Comparison of ENCODE assay signal across 9 mouse cellular contexts in the genomic region with DNA sequence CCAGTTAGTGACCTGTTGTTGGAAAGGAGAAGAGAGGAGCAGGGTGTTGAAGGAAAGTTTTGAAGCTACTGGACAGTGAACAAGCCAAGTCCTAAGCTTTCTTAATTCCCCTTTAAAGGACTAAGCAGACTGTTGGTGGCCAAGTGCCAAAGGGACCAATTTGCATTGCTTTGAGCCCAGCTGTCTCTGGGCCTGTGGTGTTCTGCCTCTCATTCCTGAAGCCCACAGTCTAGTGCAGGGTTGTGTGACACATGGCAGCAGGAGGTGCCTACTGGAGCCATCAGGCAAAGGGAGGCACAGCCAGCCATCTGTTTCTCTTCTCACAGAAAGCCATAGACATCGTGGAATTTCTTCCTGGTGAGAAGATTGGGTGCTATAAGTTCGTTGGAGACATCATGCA.
DNase-seq lines count a peak whose midpoint lies in the region; ATAC-seq lines count a peak whose summit lies in the region.
"Had no signal": no experiment of that assay in that cellular context is flagged by ENCODE, and none has a peak within 500 bp of the region (broad histone marks: within the 10 kb centered on the region; RNA-seq: fewer than 3 reads in every experiment).

No protein-coding gene starts in this region.

- no peaks in the 10 kb centered on the region for H3K27me3 ChIP-seq in embryonic facial prominence, embryonic 14.5 days (replicated peaks; ENCODE audit: control insufficient read depth, insufficient read depth, low read length)
- no peaks in the 10 kb centered on the region for H3K27me3 ChIP-seq in embryonic facial prominence, embryonic 10.5 days (replicated peaks; ENCODE audit: low read depth, poor library complexity, severe bottlenecking)
- H3K27me3 ChIP-seq in midbrain, embryonic 12.5 days = no peaks in the 10 kb centered on the region
- H3K27me3 ChIP-seq in midbrain, embryonic 11.5 days (ENCODE audit: control insufficient read depth, insufficient read depth, low read length) = no peaks in the 10 kb centered on the region
- no peaks in the 10 kb centered on the region for H3K27me3 ChIP-seq in heart, embryonic 10.5 days (ENCODE audit: insufficient read depth, poor library complexity, severe bottlenecking)

- DNase-seq in embryonic facial prominence, embryonic 14.5 days (ENCODE audit: low spot score) = peak; percentile 78
- DNase-seq in embryonic facial prominence, embryonic 10.5 days (ENCODE audit: low spot score) = no peak
- no peak for DNase-seq in midbrain, embryonic 11.5 days (ENCODE audit: low spot score, missing footprints)
- peak; percentile 48 to 73 for DNase-seq in layer of hippocampus, postnatal 14 days (ENCODE audit: low spot score in 2 of 2)
- peak; percentile 50 for DNase-seq in right cerebral cortex, postnatal 14 days
- DNase-seq in heart, embryonic 10.5 days (ENCODE audit: low spot score) = no peak
- DNase-seq in c-Kit-positive CD71-positive TER-119-positive erythroid progenitor cells, embryonic 14.5 days (ENCODE audit: low spot score) = no peak
- DNase-seq: embryo, embryonic 11 days had no signal

- H3K4me1 ChIP-seq in embryonic facial prominence, embryonic 14.5 days (ENCODE audit: control insufficient read depth, insufficient read depth, low read length) = no peaks in the 10 kb centered on the region
- no peaks in the 10 kb centered on the region for H3K4me1 ChIP-seq in embryonic facial prominence, embryonic 10.5 days
- H3K4me1 ChIP-seq in midbrain, embryonic 12.5 days = no peaks in the 10 kb centered on the region
- no peaks in the 10 kb centered on the region for H3K4me1 ChIP-seq in midbrain, embryonic 11.5 days (ENCODE audit: control insufficient read depth, insufficient read depth, low read length)
- no peaks in the 10 kb centered on the region for H3K4me1 ChIP-seq in heart, embryonic 10.5 days

- H3K4me2 ChIP-seq in embryonic facial prominence, embryonic 14.5 days (ENCODE audit: low read depth, low read length) = no peak overlapping the region
- no peak overlapping the region for H3K4me2 ChIP-seq in midbrain, embryonic 12.5 days (replicated peaks)
- H3K4me2 ChIP-seq in midbrain, embryonic 11.5 days = no peak overlapping the region

- no peak overlapping the region for H3K9ac ChIP-seq in embryonic facial prominence, embryonic 14.5 days (ENCODE audit: low read depth, low read length)
- H3K9ac ChIP-seq in midbrain, embryonic 12.5 days (replicated peaks) = no peak overlapping the region
- no peak overlapping the region for H3K9ac ChIP-seq in midbrain, embryonic 11.5 days (ENCODE audit: low read length)

- H3K27ac ChIP-seq in embryonic facial prominence, embryonic 14.5 days (replicated peaks; ENCODE audit: low read depth, low read length) = no peak overlapping the region
- H3K27ac ChIP-seq in embryonic facial prominence, embryonic 10.5 days (replicated peaks) = no peak overlapping the region
- no peak overlapping the region for H3K27ac ChIP-seq in midbrain, embryonic 12.5 days (replicated peaks)
- no peak overlapping the region for H3K27ac ChIP-seq in midbrain, embryonic 11.5 days (ENCODE audit: low read depth, low read length)
- H3K27ac ChIP-seq in heart, embryonic 10.5 days = no peak overlapping the region

- H3K4me3 ChIP-seq in embryonic facial prominence, embryonic 14.5 days (ENCODE audit: low read depth, low read length) = no peak overlapping the region
- no peak overlapping the region for H3K4me3 ChIP-seq in embryonic facial prominence, embryonic 10.5 days
- no peak overlapping the region for H3K4me3 ChIP-seq in midbrain, embryonic 12.5 days
- H3K4me3 ChIP-seq in midbrain, embryonic 11.5 days (ENCODE audit: low read depth, low read length) = no peak overlapping the region
- H3K4me3 ChIP-seq in heart, embryonic 10.5 days = no peak overlapping the region

- no peaks in the 10 kb centered on the region for H3K36me3 ChIP-seq in embryonic facial prominence, embryonic 14.5 days (ENCODE audit: control insufficient read depth, insufficient read depth, low read length)
- H3K36me3 ChIP-seq in embryonic facial prominence, embryonic 10.5 days (replicated peaks) = no peaks in the 10 kb centered on the region
- H3K36me3 ChIP-seq in midbrain, embryonic 12.5 days = no peaks in the 10 kb centered on the region
- no peaks in the 10 kb centered on the region for H3K36me3 ChIP-seq in midbrain, embryonic 11.5 days (ENCODE audit: control insufficient read depth, insufficient read depth, low read length)
- no peaks in the 10 kb centered on the region for H3K36me3 ChIP-seq in heart, embryonic 10.5 days

- peak; percentile 73 for ATAC-seq in embryonic facial prominence, embryonic 14.5 days (ENCODE audit: low read depth)
- ATAC-seq in midbrain, embryonic 12.5 days (ENCODE audit: low FRiP score, low read depth) = 0 out of 2 replicates have a peak, but pooled peaks have one; percentile 39
- ATAC-seq in midbrain, embryonic 11.5 days (ENCODE audit: low FRiP score) = no peak

- WGBS in embryonic facial prominence, embryonic 14.5 days = 43% methylated on average over 2 of the region's 2 CpGs
- 54% methylated on average over 2 of the region's 2 CpGs for WGBS in embryonic facial prominence, embryonic 10.5 days
- 52% methylated on average over 2 of the region's 2 CpGs for WGBS in midbrain, embryonic 12.5 days
- 63% methylated on average over 2 of the region's 2 CpGs for WGBS in midbrain, embryonic 11.5 days
- WGBS in heart, embryonic 10.5 days = 37% methylated on average over 2 of the region's 2 CpGs

- no peaks in the 10 kb centered on the region for H3K9me3 ChIP-seq in embryonic facial prominence, embryonic 14.5 days (ENCODE audit: control insufficient read depth, low read length)
- no peaks in the 10 kb centered on the region for H3K9me3 ChIP-seq in embryonic facial prominence, embryonic 10.5 days
- no peaks in the 10 kb centered on the region for H3K9me3 ChIP-seq in midbrain, embryonic 12.5 days
- H3K9me3 ChIP-seq in midbrain, embryonic 11.5 days (ENCODE audit: control insufficient read depth, low read length) = no peaks in the 10 kb centered on the region
- no peaks in the 10 kb centered on the region for H3K9me3 ChIP-seq in heart, embryonic 10.5 days

Comparison
In these comparisons a context has a peak if more than half of its experiments do, and no peak if none do; other contexts are left out.
1. DNase-seq: peak in embryonic facial prominence, embryonic 14.5 days (single experiment), layer of hippocampus, postnatal 14 days (2 of 2) and right cerebral cortex, postnatal 14 days (single experiment); none in embryonic facial prominence, embryonic 10.5 days (single experiment), midbrain, embryonic 11.5 days (single experiment), heart, embryonic 10.5 days (single experiment) and c-Kit-positive CD71-positive TER-119-positive erythroid progenitor cells, embryonic 14.5 days (single experiment).